ENCODE assay signal across 8 mouse cellular contexts in the genomic region with DNA sequence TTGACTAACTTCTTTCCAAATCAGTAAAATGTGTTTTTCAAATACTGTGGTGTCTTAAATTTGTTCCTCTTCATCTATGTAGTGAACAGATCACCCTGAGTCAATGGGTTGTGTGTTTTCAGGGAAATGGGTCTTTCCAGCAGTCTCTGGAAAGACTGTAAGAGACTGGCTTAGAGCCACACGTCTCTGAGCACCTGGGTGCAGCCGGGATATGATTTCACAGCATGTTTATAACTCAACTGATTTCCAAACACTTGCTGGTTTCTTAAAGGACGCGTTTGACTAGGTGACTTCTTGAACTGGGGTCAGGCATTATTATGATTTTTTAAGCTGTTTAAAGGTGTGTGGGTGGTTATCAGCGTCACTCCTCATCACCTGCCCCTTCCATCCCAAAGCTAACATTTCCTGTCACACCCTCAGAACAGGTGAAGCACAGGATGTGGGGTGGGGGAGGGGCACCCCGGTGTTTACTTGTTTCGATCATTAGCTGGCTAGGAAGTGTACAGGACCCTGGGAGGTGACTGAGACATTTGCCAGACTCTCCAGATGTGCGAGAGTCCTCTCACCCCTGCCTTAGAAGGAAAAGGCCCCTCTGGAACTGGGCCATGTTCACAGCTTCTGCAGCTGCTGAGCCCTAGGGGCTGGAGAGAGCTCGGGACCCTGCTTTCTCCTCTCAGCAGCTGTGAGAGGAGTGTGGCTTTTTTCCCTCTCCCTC.
A peak's percentile ranks its signal among the peaks of the same experiment; 100 is the strongest.
DNase-seq lines count a peak whose midpoint lies in the region; ATAC-seq and TF ChIP-seq lines count a peak whose summit lies in the region.

No protein-coding gene starts in this region.

- no peak overlapping the region for H3K4me3 ChIP-seq in forebrain, embryonic 11.5 days (ENCODE audit: low read depth, low read length)
- no peak overlapping the region for H3K4me3 ChIP-seq in forebrain, embryonic 12.5 days (replicated peaks)
- no peak overlapping the region for H3K4me3 ChIP-seq in ES-Bruce4 (ENCODE audit: low read depth, low read length)
- H3K4me3 ChIP-seq in heart, adult 2 months, result no peak overlapping the region
- no peak overlapping the region for H3K4me3 ChIP-seq in limb, embryonic 15.5 days

- no peaks in the 10 kb centered on the region for H3K9me3 ChIP-seq in forebrain, embryonic 11.5 days (ENCODE audit: control insufficient read depth, low read length)
- H3K9me3 ChIP-seq in forebrain, embryonic 12.5 days, result no peaks in the 10 kb centered on the region
- no peaks in the 10 kb centered on the region for H3K9me3 ChIP-seq in ES-Bruce4 (replicated peaks; ENCODE audit: control insufficient read depth, insufficient read depth, low read length, poor library complexity, severe bottlenecking)
- H3K9me3 ChIP-seq in limb, embryonic 15.5 days, result no peaks in the 10 kb centered on the region

- intact Hi-C loops in heart, adult 2 months (cut with DNase I), result no loop called here

- H3K79me2 ChIP-seq in heart, adult 2 months (replicated peaks; ENCODE audit: control insufficient read depth, insufficient read depth, low read length), result no peaks in the 10 kb centered on the region

- 70% methylated on average over 9 of the region's 9 CpGs for WGBS in forebrain, embryonic 11.5 days
- 74% methylated on average over 9 of the region's 9 CpGs for WGBS in forebrain, embryonic 12.5 days
- 26% methylated on average over 9 of the region's 9 CpGs for WGBS in heart, adult 2 months
- WGBS in limb, embryonic 15.5 days, result 12% methylated on average over 9 of the region's 9 CpGs

- H3K9ac ChIP-seq in forebrain, embryonic 11.5 days (ENCODE audit: low read length), result no peak overlapping the region
- no peak overlapping the region for H3K9ac ChIP-seq in forebrain, embryonic 12.5 days
- H3K9ac ChIP-seq in ES-Bruce4 (ENCODE audit: low read depth, poor library complexity, severe bottlenecking), result no peak overlapping the region
- H3K9ac ChIP-seq in heart, adult 2 months (ENCODE audit: low read depth, low read length), result no peak overlapping the region
- H3K9ac ChIP-seq in limb, embryonic 15.5 days, result no peak overlapping the region

- TF ChIP-seq POLR2A in ES-Bruce4 (IDR thresholded peaks at IDR 0.05; ENCODE audit: insufficient read depth, low read length), result no peak
- TF ChIP-seq POLR2A in heart, adult 2 months (IDR thresholded peaks at IDR 0.05; ENCODE audit: insufficient read depth, low read depth, low read length), result no peak

- H3K4me1 ChIP-seq in forebrain, embryonic 11.5 days (replicated peaks; ENCODE audit: control insufficient read depth, insufficient read depth, low read length), result no peaks in the 10 kb centered on the region
- H3K4me1 ChIP-seq in forebrain, embryonic 12.5 days, result peaks cover 4% of the 10 kb centered on the region; the same call in 1 of the 2 replicates
- H3K4me1 ChIP-seq in ES-Bruce4 (ENCODE audit: control insufficient read depth, insufficient read depth, low read length), result peaks cover 3% of the 10 kb centered on the region
- peaks cover 2% of the 10 kb centered on the region for H3K4me1 ChIP-seq in heart, adult 2 months (ENCODE audit: control insufficient read depth, insufficient read depth, low read length)
- peaks cover 13% of the 10 kb centered on the region for H3K4me1 ChIP-seq in limb, embryonic 15.5 days

- no peak for DNase-seq in forebrain, embryonic 11.5 days (ENCODE audit: low spot score)
- DNase-seq in heart, adult 2 months, result peak; percentile 21 to 25
- no peak for DNase-seq in right cerebral cortex, adult 2 months (ENCODE audit: low spot score in 2 of 2)
- DNase-seq in adrenal gland, postnatal 4 days (ENCODE audit: low spot score in 2 of 2), result no peak
- no peak for DNase-seq in layer of hippocampus, postnatal 36 days

- no peaks in the 10 kb centered on the region for H3K27me3 ChIP-seq in forebrain, embryonic 11.5 days (ENCODE audit: control insufficient read depth, insufficient read depth, low read length)
- H3K27me3 ChIP-seq in forebrain, embryonic 12.5 days, result no peaks in the 10 kb centered on the region
- no peaks in the 10 kb centered on the region for H3K27me3 ChIP-seq in ES-Bruce4 (ENCODE audit: control insufficient read depth, insufficient read depth, low read length, poor library complexity, severe bottlenecking)
- no peaks in the 10 kb centered on the region for H3K27me3 ChIP-seq in heart, adult 2 months (ENCODE audit: control insufficient read depth, insufficient read depth, low read length)
- no peaks in the 10 kb centered on the region for H3K27me3 ChIP-seq in limb, embryonic 15.5 days

- 0 out of 2 replicates have a peak, but pooled peaks have one; percentile 44 for TF ChIP-seq EP300 in ES-Bruce4 (IDR thresholded peaks at IDR 0.05; ENCODE audit: insufficient read depth, low read depth, low read length)
- no peak for TF ChIP-seq EP300 in heart, adult 2 months (IDR thresholded peaks at IDR 0.05; ENCODE audit: insufficient read depth, low read depth, low read length)

- TF ChIP-seq CTCF in ES-Bruce4 (IDR thresholded peaks at IDR 0.05; ENCODE audit: low read depth, low read length), result no peak
- TF ChIP-seq CTCF in heart, adult 2 months (IDR thresholded peaks at IDR 0.05), result no peak

- H3K4me2 ChIP-seq in forebrain, embryonic 11.5 days (ENCODE audit: low read depth, low read length, severe bottlenecking), result no peak overlapping the region
- H3K4me2 ChIP-seq in forebrain, embryonic 12.5 days, result no peak overlapping the region
- peak overlapping the region; percentile 37; the same call in 1 of the 2 replicates for H3K4me2 ChIP-seq in limb, embryonic 15.5 days

- peak; percentile 34; the same call in 1 of the 2 replicates for ATAC-seq in forebrain, embryonic 11.5 days (replicated peaks; ENCODE audit: low FRiP score)
- ATAC-seq in forebrain, embryonic 12.5 days (ENCODE audit: low FRiP score), result no peak
- ATAC-seq in limb, embryonic 15.5 days (ENCODE audit: insufficient number of reproducible peaks, low FRiP score, low TSS enrichment, low read depth), result peak; percentile 85

- H3K36me3 ChIP-seq in forebrain, embryonic 11.5 days (ENCODE audit: control insufficient read depth, insufficient read depth, low read length), result no peaks in the 10 kb centered on the region
- no peaks in the 10 kb centered on the region for H3K36me3 ChIP-seq in forebrain, embryonic 12.5 days (replicated peaks)
- no peaks in the 10 kb centered on the region for H3K36me3 ChIP-seq in ES-Bruce4 (ENCODE audit: control insufficient read depth, insufficient read depth, low read length, poor library complexity, severe bottlenecking)
- H3K36me3 ChIP-seq in heart, adult 2 months (ENCODE audit: control insufficient read depth, insufficient read depth, low read length), result no peaks in the 10 kb centered on the region
- H3K36me3 ChIP-seq in limb, embryonic 15.5 days, result no peaks in the 10 kb centered on the region

- no peak overlapping the region for H3K27ac ChIP-seq in forebrain, embryonic 11.5 days (ENCODE audit: low read depth, low read length)
- no peak overlapping the region for H3K27ac ChIP-seq in forebrain, embryonic 12.5 days
- no peak overlapping the region for H3K27ac ChIP-seq in ES-Bruce4 (ENCODE audit: insufficient read depth, low read length)
- H3K27ac ChIP-seq in heart, adult 2 months, result no peak overlapping the region
- peak overlapping the region; percentile 84 for H3K27ac ChIP-seq in limb, embryonic 15.5 days

Comparison
In these comparisons a context has a peak if more than half of its experiments do, and no peak if none do; other contexts are left out.
1. DNase-seq: peak in heart, adult 2 months (2 of 2); none in forebrain, embryonic 11.5 days (single experiment), right cerebral cortex, adult 2 months (0 of 2), adrenal gland, postnatal 4 days (0 of 2) and layer of hippocampus, postnatal 36 days (0 of 2).